In genomic region chr6:100083868-100084477, GRCm38 (mm10) we compare ENCODE assay signal across 26 mouse cellular contexts.
"Had no signal": no experiment of that assay in that cellular context is flagged by ENCODE, and none has a peak within 500 bp of the region (broad histone marks: within the 10 kb centered on the region; RNA-seq: fewer than 3 reads in every experiment).

No protein-coding gene starts in this region.

- H3K9me3 ChIP-seq: heart, embryonic 15.5 days; kidney, embryonic 15.5 days; limb, embryonic 15.5 days; liver, embryonic 13.5 days had no signal

- DNase-seq: gastrocnemius, postnatal 14 days; gastrocnemius, postnatal 36 days; heart, adult 11 months; heart, adult 2 months; heart, postnatal 14 days; heart, postnatal 36 days; kidney, adult 11 months; kidney, adult 2 months; kidney, adult 9 months; kidney, postnatal 14 days; kidney, postnatal 36 days; layer of hippocampus, adult 9-11 months; layer of hippocampus, postnatal 36 days; left cerebral cortex, postnatal 4 days; liver, embryonic 13.5 days had no signal

- H3K36me3 ChIP-seq: heart, embryonic 13.5 days; heart, embryonic 15.5 days; hindbrain, embryonic 13.5 days; hindbrain, embryonic 15.5 days; kidney, embryonic 15.5 days; limb, embryonic 13.5 days; limb, embryonic 15.5 days; liver, embryonic 13.5 days had no signal

- H3K4me3 ChIP-seq: heart, adult 2 months; heart, embryonic 13.5 days; heart, embryonic 15.5 days; hindbrain, embryonic 13.5 days; hindbrain, embryonic 15.5 days; kidney, embryonic 15.5 days; limb, embryonic 13.5 days; limb, embryonic 15.5 days; liver, embryonic 13.5 days had no signal

- H3K27me3 ChIP-seq: hindbrain, embryonic 15.5 days; liver, embryonic 13.5 days had no signal

- H3K9ac ChIP-seq: heart, embryonic 13.5 days; heart, embryonic 15.5 days; hindbrain, embryonic 13.5 days; hindbrain, embryonic 15.5 days; kidney, embryonic 15.5 days; limb, embryonic 13.5 days; limb, embryonic 15.5 days; liver, embryonic 13.5 days had no signal

- H3K27ac ChIP-seq: heart, adult 2 months; heart, embryonic 13.5 days; heart, embryonic 15.5 days; hindbrain, embryonic 13.5 days; hindbrain, embryonic 15.5 days; hindbrain, postnatal 0 days; kidney, embryonic 15.5 days; kidney, postnatal 0 days; limb, embryonic 13.5 days; limb, embryonic 15.5 days; liver, embryonic 13.5 days had no signal

- H3K4me1 ChIP-seq: hindbrain, embryonic 15.5 days; limb, embryonic 15.5 days; liver, embryonic 13.5 days had no signal

- H3K4me2 ChIP-seq: heart, embryonic 11.5 days; heart, embryonic 13.5 days; heart, embryonic 15.5 days; hindbrain, embryonic 13.5 days; hindbrain, embryonic 15.5 days; kidney, embryonic 15.5 days; limb, embryonic 13.5 days; limb, embryonic 15.5 days; liver, embryonic 11.5 days; liver, embryonic 13.5 days had no signal
